Mouse (Mus musculus): ENCODE results near the gene Enox1. TPM values are rescaled to one million over a fixed set of nuclear protein-coding genes. Genes with fewer than 3 reads are reported as not detected.
A peak's percentile ranks its signal among the peaks of the same experiment; 100 is the strongest.

Gene Enox1
- total and polyA plus RNA-seq, 3 experiments = 0.23 to 0.80 (median 0.78) TPM

GRCm38 (mm10) chr14:77180241-77180640 lies 23.7 kb downstream of the Enox1 start:
- no peak overlapping the region for H3K9ac ChIP-seq (ENCODE audit: low read depth, low read length)
- no peaks in the 10 kb centered on the region for H3K27me3 ChIP-seq (ENCODE audit: control insufficient read depth, insufficient read depth, low read length)
- no peak for TF ChIP-seq EP300 (IDR thresholded peaks at IDR 0.05; ENCODE audit: insufficient read depth, low read depth, low read length)
- no peak for TF ChIP-seq POLR2A (IDR thresholded peaks at IDR 0.05; ENCODE audit: insufficient read depth, low read depth, low read length)
- TF ChIP-seq CTCF (IDR thresholded peaks at IDR 0.05) = no peak
- no peak overlapping the region for H3K27ac ChIP-seq
- no peak overlapping the region for H3K4me3 ChIP-seq
- no peaks in the 10 kb centered on the region for H3K79me2 ChIP-seq (replicated peaks; ENCODE audit: control insufficient read depth, insufficient read depth, low read length)
- intact Hi-C loops (cut with DNase I) = no loop called here
- DNase-seq = no peak
- no peaks in the 10 kb centered on the region for H3K36me3 ChIP-seq (ENCODE audit: control insufficient read depth, insufficient read depth, low read length)
- H3K4me1 ChIP-seq (ENCODE audit: control insufficient read depth, insufficient read depth, low read length) = no peaks in the 10 kb centered on the region
- 67% methylated on average over 7 of the region's 7 CpGs for WGBS

GRCm38 (mm10) chr14:77180753-77181374 lies 24.3 kb downstream of the Enox1 start:
- Histone ChIP-seq H3K4me1 (ENCODE audit: control insufficient read depth, insufficient read depth, low read length) (no peaks in the 10 kb centered on the region), H3K9ac (ENCODE audit: low read depth, low read length) (no peak overlapping the region), H3K36me3 (ENCODE audit: control insufficient read depth, insufficient read depth, low read length) (no peaks in the 10 kb centered on the region), H3K27me3 (ENCODE audit: control insufficient read depth, insufficient read depth, low read length) (no peaks in the 10 kb centered on the region), H3K4me3 (no peak overlapping the region), H3K79me2 (replicated peaks; ENCODE audit: control insufficient read depth, insufficient read depth, low read length) (no peaks in the 10 kb centered on the region), H3K27ac (no peak overlapping the region)
- TF ChIP-seq POLR2A (IDR thresholded peaks at IDR 0.05; ENCODE audit: insufficient read depth, low read depth, low read length) (no peak), EP300 (IDR thresholded peaks at IDR 0.05; ENCODE audit: insufficient read depth, low read depth, low read length) (no peak), CTCF (IDR thresholded peaks at IDR 0.05) (no peak)
- DNase-seq = peak in 1 of 2 experiments; percentile 15
- intact Hi-C loops (cut with DNase I) = no loop called here
- WGBS = 16% methylated on average over 13 of the region's 13 CpGs

GRCm38 (mm10) chr14:77183491-77183890 lies 26.9 kb downstream of the Enox1 start:
- Histone ChIP-seq H3K9ac (ENCODE audit: low read depth, low read length) (no peak overlapping the region), H3K36me3 (ENCODE audit: control insufficient read depth, insufficient read depth, low read length) (no peaks in the 10 kb centered on the region), H3K4me1 (ENCODE audit: control insufficient read depth, insufficient read depth, low read length) (no peaks in the 10 kb centered on the region), H3K27me3 (ENCODE audit: control insufficient read depth, insufficient read depth, low read length) (no peaks in the 10 kb centered on the region), H3K27ac (no peak overlapping the region), H3K4me3 (no peak overlapping the region), H3K79me2 (replicated peaks; ENCODE audit: control insufficient read depth, insufficient read depth, low read length) (no peaks in the 10 kb centered on the region)
- WGBS = 87% methylated on average over 5 of the region's 5 CpGs
- no peak for DNase-seq
- intact Hi-C loops (cut with DNase I) = no loop called here
- TF ChIP-seq CTCF (IDR thresholded peaks at IDR 0.05) (no peak), POLR2A (IDR thresholded peaks at IDR 0.05; ENCODE audit: insufficient read depth, low read depth, low read length) (no peak), EP300 (IDR thresholded peaks at IDR 0.05; ENCODE audit: insufficient read depth, low read depth, low read length) (no peak)

- TF ChIP-seq EP300 (IDR thresholded peaks at IDR 0.05; ENCODE audit: insufficient read depth, low read depth, low read length) = no peak
- no peak for TF ChIP-seq CTCF (IDR thresholded peaks at IDR 0.05)
- no peak for TF ChIP-seq POLR2A (IDR thresholded peaks at IDR 0.05; ENCODE audit: insufficient read depth, low read depth, low read length)
- H3K9ac ChIP-seq (ENCODE audit: low read depth, low read length) = no peak overlapping the region
- no peaks in the 10 kb centered on the region for H3K4me1 ChIP-seq (ENCODE audit: control insufficient read depth, insufficient read depth, low read length)
- no peaks in the 10 kb centered on the region for H3K27me3 ChIP-seq (ENCODE audit: control insufficient read depth, insufficient read depth, low read length)
- no peak overlapping the region for H3K27ac ChIP-seq
- H3K36me3 ChIP-seq (ENCODE audit: control insufficient read depth, insufficient read depth, low read length) = no peaks in the 10 kb centered on the region
- intact Hi-C loops (cut with DNase I) = no loop called here
- whole genome bisulfite sequencing = 71% methylated on average over 2 of the region's 2 CpGs
- no peaks in the 10 kb centered on the region for H3K79me2 ChIP-seq (replicated peaks; ENCODE audit: control insufficient read depth, insufficient read depth, low read length)
- H3K4me3 ChIP-seq = no peak overlapping the region
- no peak for DNase-seq
Measured at GRCm38 (mm10) chr14:77190158-77190557, 33.6 kb downstream of the Enox1 start.

- Histone ChIP-seq H3K4me1 (ENCODE audit: control insufficient read depth, insufficient read depth, low read length) (no peaks in the 10 kb centered on the region), H3K36me3 (ENCODE audit: control insufficient read depth, insufficient read depth, low read length) (no peaks in the 10 kb centered on the region), H3K27ac (no peak overlapping the region), H3K9ac (ENCODE audit: low read depth, low read length) (no peak overlapping the region), H3K4me3 (no peak overlapping the region), H3K79me2 (replicated peaks; ENCODE audit: control insufficient read depth, insufficient read depth, low read length) (no peaks in the 10 kb centered on the region), H3K27me3 (ENCODE audit: control insufficient read depth, insufficient read depth, low read length) (no peaks in the 10 kb centered on the region)
- intact Hi-C loops (cut with DNase I) = no loop called here
- no peak for TF ChIP-seq POLR2A (IDR thresholded peaks at IDR 0.05; ENCODE audit: insufficient read depth, low read depth, low read length)
- TF ChIP-seq CTCF (IDR thresholded peaks at IDR 0.05) = no peak
- TF ChIP-seq EP300 (IDR thresholded peaks at IDR 0.05; ENCODE audit: insufficient read depth, low read depth, low read length) = no peak
- 53% methylated on average over 18 of the region's 18 CpGs for WGBS
- DNase-seq = no peak
Measured at GRCm38 (mm10) chr14:77195314-77196020, 38.9 kb downstream of the Enox1 start.

GRCm38 (mm10) chr14:77196246-77196645 lies 39.7 kb downstream of the Enox1 start:
- Histone ChIP-seq H3K4me1 (ENCODE audit: control insufficient read depth, insufficient read depth, low read length) (no peaks in the 10 kb centered on the region), H3K27me3 (ENCODE audit: control insufficient read depth, insufficient read depth, low read length) (no peaks in the 10 kb centered on the region), H3K9ac (ENCODE audit: low read depth, low read length) (no peak overlapping the region), H3K27ac (no peak overlapping the region), H3K4me3 (no peak overlapping the region), H3K36me3 (ENCODE audit: control insufficient read depth, insufficient read depth, low read length) (no peaks in the 10 kb centered on the region), H3K79me2 (replicated peaks; ENCODE audit: control insufficient read depth, insufficient read depth, low read length) (no peaks in the 10 kb centered on the region)
- TF ChIP-seq CTCF (IDR thresholded peaks at IDR 0.05) (no peak), POLR2A (IDR thresholded peaks at IDR 0.05; ENCODE audit: insufficient read depth, low read depth, low read length) (no peak), EP300 (IDR thresholded peaks at IDR 0.05; ENCODE audit: insufficient read depth, low read depth, low read length) (no peak)
- DNase-seq = no peak
- intact Hi-C loops (cut with DNase I) = no loop called here
- WGBS = 63% methylated on average over 3 of the region's 3 CpGs
